Mouse (Mus musculus) cerebellum, adult 2 months (tissue): ENCODE results near the gene Gfi1b.

ENCODE experiments used
- CTCF ChIP-seq: fragments of 200-500 bp; IDR thresholded peaks from 2 replicates; pipeline ENCODE4 v1.5.1; 2011; ENCODE audit warnings: low read depth, mild to moderate bottlenecking, control low read depth, low read length, moderate library complexity, borderline replicate concordance; ENCODE audit not compliant: insufficient read depth
- POLR2A ChIP-seq: fragments of 200-500 bp; IDR thresholded peaks from 2 replicates; pipeline ENCODE4 v1.6.1; 2011; ENCODE audit warnings: low read length, control low read depth, borderline replicate concordance; ENCODE audit not compliant: insufficient read depth

DNA sequence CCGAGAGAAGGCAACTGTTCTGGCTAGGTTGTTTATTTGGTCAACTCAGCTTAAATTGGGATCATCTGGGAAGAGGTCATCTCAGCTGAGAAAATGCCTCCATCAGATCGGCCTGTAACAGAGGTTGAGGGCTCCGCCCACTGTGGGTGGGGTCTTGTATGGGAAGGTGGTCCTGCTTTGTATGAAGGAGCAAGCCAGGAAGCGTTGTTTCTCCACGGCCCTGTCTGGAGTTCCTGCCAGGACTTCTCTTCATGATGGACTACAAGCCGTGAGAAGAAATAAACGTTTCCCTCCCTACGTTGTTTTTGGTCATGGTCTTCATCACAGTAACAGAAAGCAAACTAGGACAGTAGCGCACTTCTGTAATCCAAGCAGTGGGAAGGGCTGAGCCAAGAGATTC, 17.1 kb upstream of the Gfi1b start:
- TF ChIP-seq POLR2A: no peak
- no peak for TF ChIP-seq CTCF
